Mouse (Mus musculus) adrenal gland, postnatal 10 days (tissue): ENCODE measurements around the gene Ptpre. TPM values are rescaled to one million over a fixed set of nuclear protein-coding genes. Genes with fewer than 3 reads are reported as not detected.
"Not testable (repeated sequence)": the region's sequence is repeated elsewhere in the genome, so short reads cannot be mapped to it uniquely, and the experiment has no call there.

Source experiments
- DNase-seq: peaks from one replicate; pipeline ENCODE4 v3.0.0; 2021; ENCODE audit warnings: mixed read lengths
- long read RNA-seq, 2 experiments: library from polyadenylated mRNA; stranded (forward); transcript quantifications; one replicate each; pipeline ENCODE4 v2.0.0; 2021
- total RNA-seq, 2 experiments: library from RNA; stranded (reverse); gene quantifications; 2 replicates each; pipeline ENCODE4 v1.2.3; 2021

The Ptpre gene
- 1 to 10 TPM; 4.1 to 8.0 TPM for total RNA-seq
- long read RNA-seq, experiment 1, full-length matches to known transcripts, result 4 of 6 reads
- long read RNA-seq, experiment 1, partial matches to known transcripts, result 1 of 6 reads
- long read RNA-seq, experiment 1, other reads (novel, unspliced or antisense), result 1 of 6 reads
- long read RNA-seq, experiment 2, result 0 reads

DNA sequence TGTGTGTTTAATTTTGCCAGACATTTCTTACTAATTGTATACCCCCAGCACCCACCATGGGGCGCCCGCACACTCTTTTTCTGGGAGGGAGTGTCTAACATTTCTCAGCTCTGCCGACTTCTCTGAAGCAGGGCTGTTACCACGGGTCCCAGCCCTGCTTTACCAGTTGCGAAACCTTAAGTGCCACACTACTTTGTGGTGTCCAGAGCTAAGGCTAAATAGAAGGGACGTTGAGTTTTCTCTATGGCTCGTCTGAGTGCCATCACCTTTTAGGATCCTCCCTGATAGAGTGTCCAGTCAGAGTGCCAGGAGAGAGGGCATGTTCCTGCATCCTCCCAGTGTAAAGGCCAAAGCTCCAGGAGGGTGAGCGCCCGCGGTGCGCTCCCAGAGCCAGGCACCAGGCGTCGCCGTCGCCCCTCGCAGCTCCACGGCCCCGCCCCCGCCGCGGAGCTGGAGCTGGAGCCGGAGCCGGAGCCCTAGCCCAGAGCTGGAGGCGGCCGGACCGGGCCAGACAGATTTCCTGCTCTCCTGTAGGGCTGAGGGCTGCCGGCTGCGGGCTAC is at the start of gene Ptpre:
Gene Ptpre (plus strand): TSS at position 141 of the 561 bp plus-strand sequence.
- DNase-seq, result peak; percentile 94

GRCm38 (mm10) chr7:135488214-135488810 is 49.0 kb upstream of the Ptpre start:
- peak; percentile 32 for DNase-seq

GRCm38 (mm10) chr7:135489724-135490499 is 47.4 kb upstream of the Ptpre start:
- DNase-seq, result no peak

DNA sequence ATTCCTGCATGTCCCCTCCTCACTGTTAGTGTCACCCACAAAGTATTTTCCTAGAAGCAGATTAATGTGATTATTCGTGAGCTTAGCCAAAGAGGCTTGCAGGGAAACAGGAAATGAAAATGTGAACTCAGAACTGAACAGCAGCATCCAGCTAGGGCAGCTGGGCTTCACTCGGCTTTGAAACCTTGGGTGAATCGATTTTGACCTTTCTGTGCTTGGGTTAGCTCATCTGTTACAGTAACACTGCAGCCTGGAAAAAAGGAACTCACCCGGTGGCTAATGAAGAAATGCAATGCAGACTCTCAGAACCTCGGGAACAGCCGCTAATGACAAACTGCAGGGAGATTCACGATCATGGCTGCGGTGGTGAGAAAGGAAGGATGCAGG is 46.8 kb upstream of the Ptpre start:
- no peak for DNase-seq

DNA sequence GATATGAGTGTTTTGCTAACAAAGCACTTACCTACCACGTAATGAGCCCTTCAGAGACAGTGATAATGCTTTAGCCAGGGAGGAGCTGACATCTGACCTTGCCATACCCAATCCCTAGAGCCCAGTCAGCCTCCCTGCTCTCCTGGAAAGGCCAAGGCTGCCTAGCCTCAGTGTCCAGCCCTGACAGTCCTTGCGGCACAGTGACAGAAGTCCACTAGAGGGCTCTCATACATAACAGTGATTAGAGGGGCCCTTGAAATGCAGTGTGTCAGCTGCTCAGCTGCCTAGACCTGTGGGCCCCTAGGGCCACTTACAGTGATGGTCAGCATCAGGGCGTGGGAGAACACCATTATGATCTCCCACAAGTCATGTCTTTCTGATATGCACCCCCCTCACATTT is 42.0 kb upstream of the Ptpre start:
- peak; percentile 28 for DNase-seq

DNA sequence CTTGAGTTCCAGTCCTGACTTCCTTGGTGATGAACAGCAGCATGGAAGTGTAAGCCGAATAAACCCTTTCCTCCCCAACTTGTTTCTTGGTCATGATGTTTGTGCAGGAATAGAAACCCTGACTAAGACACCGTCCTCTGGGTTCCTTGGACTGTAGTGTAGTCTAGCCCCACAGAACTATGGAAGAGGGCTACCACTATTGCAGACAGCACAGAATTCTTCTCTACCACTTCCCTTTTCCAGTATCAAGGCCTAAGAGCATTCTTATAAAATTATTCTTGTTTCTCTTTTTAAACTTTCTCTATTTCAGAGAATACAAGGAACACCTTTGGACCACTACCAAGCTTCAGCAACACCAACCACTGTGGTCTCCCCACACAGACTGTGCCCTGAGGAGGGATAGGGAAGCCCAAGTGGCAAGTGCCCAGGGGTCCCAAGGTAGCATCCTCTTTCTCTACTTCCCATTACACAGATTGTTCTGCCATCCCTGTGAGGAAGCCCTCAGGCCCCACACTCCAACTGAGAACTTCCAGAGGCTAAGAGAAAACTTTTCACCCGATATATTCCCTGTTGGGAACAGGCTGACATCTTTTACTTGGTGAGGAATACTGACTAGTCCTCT is 38.6 kb upstream of the Ptpre start:
- no peak for DNase-seq

- DNase-seq, result no peak
Observed at GRCm38 (mm10) chr7:135499403-135499802, 37.9 kb upstream of the Ptpre start.

DNA sequence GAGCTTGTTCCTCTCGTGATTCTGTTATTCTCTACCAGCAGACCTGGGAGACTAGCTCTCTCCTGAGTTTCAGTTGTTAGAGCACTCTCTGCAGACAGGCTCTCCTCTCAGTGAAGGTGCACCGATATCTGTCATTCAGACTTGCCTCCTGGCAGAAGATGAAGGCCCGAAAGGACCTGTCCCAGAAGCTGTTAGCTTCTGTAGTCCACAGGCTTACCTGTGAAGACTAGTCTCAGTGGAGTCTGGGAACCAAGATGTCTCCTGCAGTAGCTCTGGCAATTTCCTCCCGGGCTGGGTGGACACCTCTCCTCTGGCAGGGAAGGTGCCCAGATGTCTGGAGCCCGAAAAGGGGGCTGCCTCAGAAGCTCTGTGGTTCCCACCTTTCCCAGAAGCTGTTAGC is 30.8 kb upstream of the Ptpre start:
- DNase-seq, result not testable (repeated sequence)

DNA sequence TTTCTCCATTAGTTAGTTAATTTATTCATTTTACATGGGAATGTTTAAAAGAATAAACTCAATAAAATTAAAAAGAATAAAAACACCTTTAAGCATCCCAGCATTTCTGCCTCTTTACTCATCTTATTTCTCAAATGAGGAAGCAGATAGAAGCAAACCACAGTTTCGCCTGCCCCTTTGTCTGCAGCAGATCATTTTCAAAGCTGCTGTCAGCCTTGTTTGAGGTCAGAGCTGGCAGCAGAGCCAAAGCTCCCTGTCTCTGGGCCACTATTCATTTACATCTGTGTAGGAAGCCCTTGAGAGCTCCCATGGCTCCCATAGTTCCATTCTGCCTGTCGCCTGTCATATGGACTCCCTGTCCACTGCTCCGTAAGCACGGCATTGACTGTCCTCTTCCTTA is 28.7 kb upstream of the Ptpre start:
- no peak for DNase-seq

DNA sequence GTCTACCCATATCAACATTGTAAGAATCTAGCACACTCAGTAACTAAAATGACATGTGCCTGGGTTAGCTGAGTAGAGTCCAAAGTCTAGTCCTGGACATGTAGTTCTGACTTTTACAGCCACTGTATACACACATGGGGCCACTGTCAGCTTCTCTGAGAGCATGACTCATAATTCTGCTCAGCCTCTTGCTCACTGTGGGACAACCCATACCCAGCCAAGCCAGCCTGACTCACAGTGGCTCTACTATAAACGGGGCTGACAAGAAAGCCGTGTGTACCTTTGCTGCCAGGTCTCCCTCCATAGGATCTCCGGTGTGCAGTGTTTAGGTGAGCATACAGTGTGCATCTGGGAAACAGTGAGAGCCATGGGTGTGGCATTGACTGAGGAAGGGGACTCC is 28.0 kb upstream of the Ptpre start:
- peak; percentile 33 for DNase-seq

DNA sequence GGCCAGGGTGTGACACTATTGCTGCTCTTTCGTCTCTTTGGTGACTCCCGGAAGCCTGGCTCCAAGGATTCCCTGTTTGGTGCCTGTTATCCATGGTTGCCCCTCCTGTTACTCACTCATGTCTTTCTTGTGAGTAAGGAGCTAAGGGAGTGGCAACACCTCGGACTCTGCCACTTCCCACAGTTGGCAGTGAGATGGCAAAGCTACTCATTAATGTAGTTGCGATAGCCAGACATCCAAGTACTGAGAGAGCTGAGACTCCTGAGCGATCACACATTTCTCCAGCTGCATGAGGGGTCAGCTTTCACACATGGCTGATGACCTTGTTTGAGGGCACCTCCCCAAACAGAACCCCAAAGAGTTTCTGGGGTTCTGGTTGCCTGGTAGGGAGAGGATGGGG is 26.9 kb upstream of the Ptpre start:
- no peak for DNase-seq

- no peak for DNase-seq
Observed at GRCm38 (mm10) chr7:135511723-135512122, 25.6 kb upstream of the Ptpre start.

DNA sequence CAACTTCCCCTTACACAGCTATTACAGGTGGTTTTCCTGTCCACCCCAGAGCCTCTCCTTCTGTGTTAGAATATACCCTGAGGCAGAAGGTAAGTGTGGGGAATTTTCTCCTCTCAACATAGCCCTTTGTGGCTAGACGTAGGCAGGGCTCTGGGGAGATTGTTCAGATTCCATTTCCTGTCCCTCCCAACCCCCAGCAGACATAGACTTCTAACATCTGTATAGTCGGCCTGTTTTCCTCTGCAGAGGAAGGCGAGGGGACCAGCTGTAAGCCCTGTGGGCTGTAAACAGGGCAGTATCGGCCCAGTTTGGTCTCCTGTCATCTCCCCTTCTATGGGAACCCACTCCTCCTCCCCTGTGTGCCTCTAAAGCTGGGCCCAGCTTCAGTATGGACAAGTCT is 20.1 kb upstream of the Ptpre start:
- no peak for DNase-seq

DNA sequence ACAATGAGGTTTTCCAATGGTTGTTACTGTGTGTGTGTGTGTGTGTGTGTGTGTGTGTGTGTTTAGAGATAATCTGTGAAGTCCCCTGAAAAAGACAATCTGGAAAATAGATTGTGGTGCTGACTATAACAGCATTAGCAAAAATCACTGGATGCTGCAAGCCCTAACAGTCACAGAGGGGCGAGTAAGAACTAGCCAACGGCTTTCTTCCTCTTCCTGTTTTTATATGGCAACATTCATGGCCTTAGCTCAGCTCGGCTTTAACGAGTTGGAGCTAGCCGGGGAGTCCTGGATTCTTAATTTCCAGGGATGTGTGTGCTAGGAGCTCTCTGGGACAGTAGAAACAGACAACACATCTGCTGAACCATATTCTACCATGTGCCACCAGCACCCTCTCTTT is 17.0 kb upstream of the Ptpre start:
- no peak for DNase-seq

DNA sequence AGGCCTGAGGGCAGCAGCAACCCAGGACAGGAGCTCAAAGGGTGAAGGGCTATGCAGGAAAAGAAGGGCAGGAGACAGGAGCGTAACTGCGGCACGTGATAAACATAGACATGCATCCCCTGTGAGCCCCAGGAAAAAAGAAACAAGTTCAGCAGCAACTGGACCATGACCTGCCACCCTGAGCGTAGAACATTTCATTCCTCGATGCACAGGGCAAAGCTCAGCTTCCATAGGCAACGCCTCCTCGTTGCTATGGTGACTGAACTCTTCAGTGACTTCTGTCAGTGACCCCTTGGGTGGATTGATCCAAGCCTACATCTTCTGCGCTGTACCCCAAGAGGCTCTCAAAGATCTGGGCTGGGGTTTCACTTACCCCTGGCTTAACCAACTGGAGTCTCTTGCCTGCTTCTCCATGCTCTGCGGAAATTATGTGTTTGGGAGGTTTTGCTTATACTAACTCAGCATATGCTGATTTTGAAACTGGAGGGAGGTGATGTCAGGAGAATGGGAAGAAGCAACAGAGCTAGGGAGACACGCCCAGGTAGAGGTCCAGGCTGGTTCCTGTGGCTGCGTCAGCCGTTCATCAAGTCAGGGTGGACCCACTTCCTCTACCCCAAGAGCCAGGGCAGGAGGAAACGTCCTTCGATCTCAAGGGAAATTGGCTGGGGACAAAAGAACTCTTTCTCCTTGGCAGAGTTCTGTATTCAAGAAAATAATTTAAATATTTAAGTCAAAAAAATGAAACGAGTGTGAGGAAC is 15.3 kb upstream of the Ptpre start:
- no peak for DNase-seq

DNA sequence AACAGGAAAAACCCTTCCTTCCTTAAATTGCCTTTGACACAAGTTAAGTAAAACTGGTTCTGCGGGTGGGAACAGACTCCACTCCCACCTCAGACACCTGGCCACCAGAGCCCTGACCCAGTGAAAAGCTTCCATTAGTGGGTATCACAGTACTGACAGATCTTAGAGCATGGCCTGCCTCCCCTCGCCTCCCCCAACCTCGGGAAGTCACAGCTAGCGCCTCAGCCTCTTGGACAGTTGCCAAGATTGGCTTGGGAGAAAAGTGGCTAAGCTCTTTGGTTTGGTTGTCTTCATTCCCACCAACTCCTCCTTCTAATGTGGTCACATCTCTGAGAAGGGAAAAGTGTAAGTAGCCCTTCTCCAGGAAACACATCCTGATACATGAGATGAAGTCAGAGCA is 13.3 kb upstream of the Ptpre start:
- no peak for DNase-seq

GRCm38 (mm10) chr7:135524424-135524967 is 12.8 kb upstream of the Ptpre start:
- no peak for DNase-seq

DNA sequence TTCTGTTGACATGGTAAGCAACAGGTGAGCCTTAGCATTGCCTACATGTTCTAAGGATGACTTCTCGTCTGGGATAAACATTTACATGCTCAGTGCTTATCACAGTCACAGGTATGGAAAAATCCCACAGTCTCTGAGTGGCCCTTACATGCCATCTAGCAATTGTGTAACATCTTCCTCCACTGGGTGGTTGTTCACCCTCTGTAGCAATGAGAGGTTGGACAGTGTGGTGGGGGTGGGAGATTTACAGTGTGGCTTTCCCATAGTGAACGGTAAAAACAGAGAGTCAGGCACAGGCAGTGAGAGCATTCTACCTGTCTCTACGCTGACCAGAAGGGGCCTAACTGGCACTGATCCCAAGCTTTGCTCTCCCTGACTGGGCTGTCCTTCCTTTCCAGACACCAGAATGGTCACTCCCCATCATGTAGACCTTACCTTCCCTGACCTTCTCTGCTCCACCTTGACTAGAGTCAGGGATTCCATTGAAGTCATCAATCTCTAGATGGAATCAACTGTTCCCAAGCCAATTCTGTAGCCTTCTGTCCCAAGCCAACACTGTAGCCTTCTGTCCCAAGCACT is 10.6 kb upstream of the Ptpre start:
- DNase-seq, result no peak

DNA sequence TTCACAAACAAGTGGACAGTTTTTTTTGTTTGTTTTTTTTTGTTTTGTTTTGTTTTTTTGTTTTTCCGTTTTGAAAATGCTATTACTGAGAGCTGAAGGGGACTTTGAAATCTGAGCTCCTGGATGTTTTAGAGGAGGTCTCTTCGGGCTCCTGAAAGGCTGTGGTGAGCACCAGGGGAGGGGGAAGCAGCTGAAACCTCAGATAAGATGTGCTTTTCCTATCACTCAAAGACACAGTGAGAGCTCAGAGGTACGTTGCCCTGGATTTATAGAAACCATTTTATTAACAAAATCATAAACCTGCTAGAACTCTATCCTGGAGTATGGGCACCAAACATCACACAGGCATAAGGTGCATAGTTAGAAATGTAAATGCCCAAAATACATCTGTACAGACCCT is 10.1 kb upstream of the Ptpre start:
- no peak for DNase-seq

DNA sequence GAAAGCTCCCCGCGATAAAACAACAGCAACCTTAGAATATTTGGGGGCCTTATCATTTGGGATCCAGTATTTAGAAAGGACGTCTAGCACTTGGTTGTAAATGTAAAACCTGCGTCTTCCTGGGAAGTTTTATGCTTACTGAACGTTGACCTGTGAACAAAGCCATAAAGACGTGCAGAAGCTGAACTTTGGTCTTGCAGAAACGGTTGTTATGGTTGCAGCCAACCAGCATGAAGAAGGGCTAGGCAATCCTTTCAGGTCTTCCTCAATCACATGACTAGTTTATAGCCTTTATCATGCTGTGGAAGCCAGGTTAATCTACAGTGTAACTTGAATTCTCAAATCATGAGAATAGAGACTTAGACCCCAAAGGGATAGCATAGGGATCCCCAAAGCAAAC is 8.8 kb upstream of the Ptpre start, which contains the start of gene Clrn3:
Gene Clrn3 (minus strand): TSS at position 140 of the 400 bp plus-strand sequence.
- no peak for DNase-seq

GRCm38 (mm10) chr7:135529068-135529467 is 8.2 kb upstream of the Ptpre start:
- no peak for DNase-seq
